Mouse (Mus musculus) stomach, embryonic 15.5 days (tissue): Measurements from ENCODE around the gene Pou2f3. TPM values are rescaled to one million over a fixed set of nuclear protein-coding genes. Genes with fewer than 3 reads are reported as not detected.
A peak's percentile ranks its signal among the peaks of the same experiment; 100 is the strongest.

Experiments
- ATAC-seq: fragments of 200-750 bp; cut with Nextera tagmentation; 2 replicates; pipeline ENCODE4 v1.8.0; 2017; ENCODE audit warnings: low read depth, moderate number of reproducible peaks, moderate TSS enrichment; ENCODE audit not compliant: insufficient read depth, low FRiP score
- H3K27ac ChIP-seq: fragments of 300-500 bp; sonication (generic); 2 replicates; pipeline ENCODE4 v1.5.1; 2015; ENCODE audit warnings: mild to moderate bottlenecking, inconsistent platforms
- H3K27me3 ChIP-seq: fragments of 300-500 bp; sonication (generic); replicated peaks from 2 replicates; pipeline ENCODE4 v1.6.1; 2015; ENCODE audit warnings: inconsistent platforms
- H3K36me3 ChIP-seq: fragments of 300-500 bp; sonication (generic); 2 replicates; pipeline ENCODE4 v1.6.1; 2015; ENCODE audit warnings: inconsistent platforms
- H3K4me1 ChIP-seq: fragments of 300-500 bp; sonication (generic); 2 replicates; pipeline ENCODE4 v1.6.1; 2015; ENCODE audit warnings: inconsistent platforms
- H3K4me2 ChIP-seq: fragments of 300-500 bp; sonication (generic); 2 replicates; pipeline ENCODE4 v1.6.1; 2015; ENCODE audit warnings: mild to moderate bottlenecking, inconsistent platforms
- H3K4me3 ChIP-seq: fragments of 300-500 bp; sonication (generic); replicated peaks from 2 replicates; pipeline ENCODE4 v1.5.1; 2015; ENCODE audit warnings: inconsistent platforms
- H3K9ac ChIP-seq: fragments of 300-500 bp; sonication (generic); 2 replicates; pipeline ENCODE4 v1.6.1; 2015; ENCODE audit warnings: inconsistent platforms
- H3K9me3 ChIP-seq: fragments of 300-500 bp; sonication (generic); 2 replicates; pipeline ENCODE4 v1.6.1; 2016; ENCODE audit warnings: inconsistent platforms
- WGBS: fragments of 180-500 bp; shearing (Covaris S2); methylation state at CpG from one replicate; pipeline ENCODE4 v1.1.7; 2015; 5-methylcytosine and 5-hydroxymethylcytosine counted together
- polyA plus RNA-seq: library from polyadenylated mRNA; unstranded; fragments of >200 nt; fragmentation: Nextera tagmentation; extraction: Ambion mirVana; gene quantifications from 2 replicates; pipeline ENCODE4 v1.2.1, GENCODE M21; 2015

Gene Pou2f3
- polyA plus RNA-seq, 1 experiment from 2014 or later = 0.54 TPM

- H3K27me3 ChIP-seq = no peaks in the 10 kb centered on the region
- no peak for ATAC-seq
- H3K36me3 ChIP-seq = no peaks in the 10 kb centered on the region
- H3K4me3 ChIP-seq = no peak overlapping the region
- H3K27ac ChIP-seq = no peak overlapping the region
- H3K9ac ChIP-seq = no peak overlapping the region
- H3K4me2 ChIP-seq = no peak overlapping the region
- H3K4me1 ChIP-seq = 0 out of 2 replicates have a peak, but pooled peaks cover 7% of the 10 kb centered on the region
- no peaks in the 10 kb centered on the region for H3K9me3 ChIP-seq
- 58% methylated on average over 9 of the region's 9 CpGs for WGBS
Observed at GRCm38 (mm10) chr9:43150957-43151356, 59.2 kb downstream of the Pou2f3 start.

GRCm38 (mm10) chr9:43150075-43150474 lies 60.1 kb downstream of the Pou2f3 start:
- H3K27ac ChIP-seq = no peak overlapping the region
- 0 out of 2 replicates have a peak, but pooled peaks cover 7% of the 10 kb centered on the region for H3K4me1 ChIP-seq
- no peak overlapping the region for H3K9ac ChIP-seq
- H3K4me3 ChIP-seq = no peak overlapping the region
- peak; percentile 60; the same call in 1 of the 2 replicates for ATAC-seq
- no peaks in the 10 kb centered on the region for H3K36me3 ChIP-seq
- no peaks in the 10 kb centered on the region for H3K9me3 ChIP-seq
- no peaks in the 10 kb centered on the region for H3K27me3 ChIP-seq
- 25% methylated on average over 10 of the region's 10 CpGs for WGBS
- peak overlapping the region; percentile 14 for H3K4me2 ChIP-seq

- Histone ChIP-seq H3K27ac (no peak overlapping the region), H3K36me3 (no peaks in the 10 kb centered on the region), H3K9ac (no peak overlapping the region), H3K4me1 (0 out of 2 replicates have a peak, but pooled peaks cover 7% of the 10 kb centered on the region), H3K4me2 (no peak overlapping the region), H3K27me3 (no peaks in the 10 kb centered on the region), H3K9me3 (no peaks in the 10 kb centered on the region), H3K4me3 (no peak overlapping the region)
- ATAC-seq = no peak
- 83% methylated on average over 3 of the region's 3 CpGs for WGBS
Observed at GRCm38 (mm10) chr9:43149498-43149897, 60.7 kb downstream of the Pou2f3 start.

GRCm38 (mm10) chr9:43145196-43145595 lies 65.0 kb downstream of the Pou2f3 start:
- H3K9me3 ChIP-seq = no peaks in the 10 kb centered on the region
- H3K27ac ChIP-seq = no peak overlapping the region
- ATAC-seq = no peak
- 0 out of 2 replicates have a peak, but pooled peaks cover 5% of the 10 kb centered on the region for H3K4me1 ChIP-seq
- H3K36me3 ChIP-seq = no peaks in the 10 kb centered on the region
- 69% methylated on average over 4 of the region's 4 CpGs for WGBS
- no peak overlapping the region for H3K4me2 ChIP-seq
- H3K27me3 ChIP-seq = no peaks in the 10 kb centered on the region
- H3K9ac ChIP-seq = no peak overlapping the region
- no peak overlapping the region for H3K4me3 ChIP-seq

DNA sequence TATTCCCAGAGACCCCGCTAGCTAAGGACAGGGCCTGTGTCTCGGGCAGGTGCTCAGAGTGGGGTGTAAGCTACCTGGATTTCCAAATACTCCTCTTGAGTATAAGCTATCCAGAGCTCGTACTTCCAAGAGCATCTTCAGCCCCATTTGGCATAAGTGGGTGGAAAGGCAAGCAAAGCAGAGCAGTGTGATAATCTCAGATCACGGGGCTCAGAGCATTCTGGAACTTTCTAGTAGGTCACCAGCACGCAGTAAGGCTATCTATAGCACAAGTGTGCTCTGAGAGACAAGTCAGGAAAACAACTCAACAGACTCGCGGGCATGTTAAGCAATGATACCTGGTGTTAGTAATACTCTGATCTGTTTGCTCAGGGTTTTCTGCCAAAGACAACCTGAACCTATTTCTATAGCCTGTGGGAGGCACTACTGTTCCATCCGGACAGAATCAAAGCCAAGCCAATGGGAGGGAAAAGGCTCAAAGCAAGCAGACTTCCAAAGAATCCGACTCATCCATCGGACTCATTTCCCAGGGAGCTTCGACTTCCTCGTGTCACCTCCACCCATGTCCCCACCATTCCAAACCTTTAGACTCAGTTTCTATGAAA lies 65.9 kb downstream of the Pou2f3 start:
- H3K27me3 ChIP-seq = no peaks in the 10 kb centered on the region

DNA sequence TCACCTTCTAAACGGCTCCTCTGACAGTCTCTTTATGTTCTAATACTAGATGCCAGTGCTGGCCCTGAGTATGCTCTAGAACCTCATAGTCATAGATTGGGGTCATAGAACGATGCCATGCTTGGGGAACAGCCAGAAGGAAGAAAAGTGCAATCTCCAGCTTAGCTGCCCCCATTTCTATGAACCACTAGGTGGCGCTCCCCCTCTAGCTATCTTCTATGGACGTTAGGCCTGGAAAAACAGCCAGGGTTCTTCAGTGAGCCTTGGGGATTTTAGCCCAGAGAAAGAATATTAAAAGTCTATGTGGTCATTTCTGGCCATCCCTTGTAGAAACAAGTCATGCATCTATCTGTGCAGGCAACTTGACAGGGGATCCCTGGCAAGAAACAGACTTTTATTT lies 68.3 kb downstream of the Pou2f3 start:
- Histone ChIP-seq H3K4me2 (no peak overlapping the region), H3K27me3 (no peaks in the 10 kb centered on the region), H3K9me3 (no peaks in the 10 kb centered on the region), H3K36me3 (no peaks in the 10 kb centered on the region), H3K4me1 (no peaks in the 10 kb centered on the region), H3K27ac (no peak overlapping the region), H3K4me3 (no peak overlapping the region), H3K9ac (no peak overlapping the region)
- ATAC-seq = no peak
- 5% methylated on average over 4 of the region's 4 CpGs for WGBS

More for the DNA sequence above, 65.9 kb downstream of the Pou2f3 start:
- WGBS = 69% methylated on average over 12 of the region's 12 CpGs
- Histone ChIP-seq H3K9ac (no peak overlapping the region), H3K4me2 (no peak overlapping the region), H3K27ac (no peak overlapping the region), H3K9me3 (no peaks in the 10 kb centered on the region), H3K4me3 (no peak overlapping the region), H3K4me1 (no peaks in the 10 kb centered on the region), H3K36me3 (no peaks in the 10 kb centered on the region)
- no peak for ATAC-seq

- H3K4me1 ChIP-seq = no peaks in the 10 kb centered on the region
- ATAC-seq = no peak
- 72% methylated on average over 3 of the region's 3 CpGs for WGBS
Observed at GRCm38 (mm10) chr9:43133525-43133924, 76.6 kb downstream of the Pou2f3 start.

DNA sequence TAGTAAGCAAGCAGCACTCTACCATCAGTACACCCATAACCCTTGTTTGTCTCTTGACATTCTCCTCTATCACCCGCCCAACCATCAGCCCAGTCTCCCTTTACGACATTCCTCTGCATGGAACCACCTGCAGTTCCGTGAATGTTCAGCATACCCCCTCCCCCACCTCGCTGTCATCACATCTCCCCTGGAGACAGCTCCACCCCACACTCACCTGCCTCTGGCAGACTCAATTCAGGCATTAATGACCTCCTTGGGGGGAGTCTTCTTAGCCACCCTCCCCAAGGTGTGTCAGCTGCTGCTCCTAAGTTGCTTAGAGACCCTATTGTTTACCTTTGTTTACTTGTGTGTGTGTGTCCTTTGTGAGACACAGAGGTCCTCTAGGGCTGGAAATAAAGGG lies 77.8 kb downstream of the Pou2f3 start:
- ATAC-seq = no peak
- no peak overlapping the region for H3K9ac ChIP-seq
- H3K4me2 ChIP-seq = no peak overlapping the region
- 25% methylated on average over 4 of the region's 4 CpGs for WGBS
- H3K27me3 ChIP-seq = no peaks in the 10 kb centered on the region
- H3K36me3 ChIP-seq = no peaks in the 10 kb centered on the region
- H3K27ac ChIP-seq = no peak overlapping the region
- no peak overlapping the region for H3K4me3 ChIP-seq
- H3K9me3 ChIP-seq = no peaks in the 10 kb centered on the region
- no peaks in the 10 kb centered on the region for H3K4me1 ChIP-seq

More at GRCm38 (mm10) chr9:43133525-43133924, 76.6 kb downstream of the Pou2f3 start:
- Histone ChIP-seq H3K4me2 (no peak overlapping the region), H3K27me3 (no peaks in the 10 kb centered on the region), H3K36me3 (no peaks in the 10 kb centered on the region), H3K9me3 (no peaks in the 10 kb centered on the region), H3K27ac (no peak overlapping the region), H3K4me3 (no peak overlapping the region), H3K9ac (no peak overlapping the region)

DNA sequence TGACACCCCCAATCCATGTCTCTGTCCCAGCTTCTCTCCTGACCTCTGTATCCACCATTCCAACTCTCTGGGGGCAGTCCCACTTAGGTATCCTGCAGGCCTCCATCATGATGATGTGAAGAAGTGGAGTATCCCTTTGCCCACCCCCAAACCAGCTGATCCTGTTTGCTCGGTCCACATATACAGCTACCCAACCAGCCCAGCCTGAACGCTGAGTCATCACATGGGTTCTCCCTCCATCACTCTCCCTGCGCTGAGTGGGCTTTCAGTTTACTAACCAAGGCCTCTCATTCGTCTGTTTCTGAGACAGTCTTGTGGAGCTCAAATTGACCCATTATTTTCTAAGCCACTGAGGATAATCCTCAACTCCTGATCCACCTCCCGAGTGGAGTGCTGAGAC lies 78.2 kb downstream of the Pou2f3 start:
- H3K27ac ChIP-seq = no peak overlapping the region
- no peak overlapping the region for H3K9ac ChIP-seq
- H3K9me3 ChIP-seq = no peaks in the 10 kb centered on the region
- WGBS = 71% methylated on average over 5 of the region's 5 CpGs
- no peaks in the 10 kb centered on the region for H3K27me3 ChIP-seq
- H3K36me3 ChIP-seq = no peaks in the 10 kb centered on the region
- H3K4me2 ChIP-seq = no peak overlapping the region
- ATAC-seq = no peak
- H3K4me1 ChIP-seq = no peaks in the 10 kb centered on the region
- no peak overlapping the region for H3K4me3 ChIP-seq

- no peaks in the 10 kb centered on the region for H3K36me3 ChIP-seq
Observed at GRCm38 (mm10) chr9:43130684-43131083, 79.5 kb downstream of the Pou2f3 start.

GRCm38 (mm10) chr9:43127101-43127787 lies 82.9 kb downstream of the Pou2f3 start:
- ATAC-seq = no peak
- no peaks in the 10 kb centered on the region for H3K36me3 ChIP-seq
- H3K4me1 ChIP-seq = no peaks in the 10 kb centered on the region
- no peak overlapping the region for H3K27ac ChIP-seq
- no peaks in the 10 kb centered on the region for H3K9me3 ChIP-seq
- no peak overlapping the region for H3K4me2 ChIP-seq
- no peak overlapping the region for H3K9ac ChIP-seq
- no peak overlapping the region for H3K4me3 ChIP-seq
- no peaks in the 10 kb centered on the region for H3K27me3 ChIP-seq
- WGBS = 56% methylated on average over 10 of the region's 10 CpGs

More at GRCm38 (mm10) chr9:43130684-43131083, 79.5 kb downstream of the Pou2f3 start:
- Histone ChIP-seq H3K9me3 (no peaks in the 10 kb centered on the region), H3K4me1 (no peaks in the 10 kb centered on the region), H3K27ac (no peak overlapping the region), H3K4me3 (no peak overlapping the region), H3K9ac (no peak overlapping the region), H3K4me2 (no peak overlapping the region), H3K27me3 (no peaks in the 10 kb centered on the region)
- ATAC-seq = no peak
- 98% methylated on average over 2 of the region's 2 CpGs for WGBS

DNA sequence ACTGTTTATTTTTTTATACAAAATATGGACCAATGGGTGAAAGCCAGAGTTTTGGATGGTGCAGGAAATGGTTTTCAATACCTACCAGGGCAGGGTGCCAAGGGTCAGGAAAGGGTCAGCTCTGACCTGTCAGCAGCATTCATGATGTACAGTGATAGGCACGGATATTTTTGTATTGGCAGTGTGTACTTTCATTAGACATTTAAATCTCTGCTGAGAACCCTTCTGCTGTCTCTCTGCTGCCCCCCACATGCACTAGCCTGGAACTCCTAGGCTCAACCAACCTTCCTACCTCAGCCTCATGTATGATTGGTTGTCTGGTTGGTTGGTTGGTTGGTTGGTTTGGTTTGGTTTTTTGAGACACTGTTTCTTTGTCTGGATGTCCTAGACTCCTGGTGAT lies 87.8 kb downstream of the Pou2f3 start:
- Histone ChIP-seq H3K9ac (no peak overlapping the region), H3K27me3 (no peaks in the 10 kb centered on the region), H3K4me1 (no peaks in the 10 kb centered on the region), H3K36me3 (no peaks in the 10 kb centered on the region), H3K4me3 (no peak overlapping the region), H3K27ac (no peak overlapping the region), H3K4me2 (no peak overlapping the region), H3K9me3 (no peaks in the 10 kb centered on the region)
- WGBS = 26% methylated on average over 1 of the region's 1 CpGs
- no peak for ATAC-seq
